Mouse (Mus musculus) kidney, adult 2 months (tissue): ENCODE measurements around the gene Hnrnpa0.

Experiments used
- CTCF ChIP-seq: fragments of 200-500 bp; conservative IDR thresholded peaks from 2 replicates; pipeline ENCODE4 v1.5.1; 2011; ENCODE audit warnings: low read depth, mild to moderate bottlenecking, control low read depth, low read length, moderate library complexity, mixed read lengths; ENCODE audit not compliant: insufficient read depth, insufficient read length
- POLR2A ChIP-seq: fragments of 200-500 bp; IDR thresholded peaks from one replicate; pipeline ENCODE4 v1.6.1; 2011; ENCODE audit warnings: low read depth, low read length, control low read depth

GRCm38 (mm10) chr13:58115227-58115626 lies 13.1 kb downstream of the Hnrnpa0 start:
- TF ChIP-seq POLR2A = no peak
- TF ChIP-seq CTCF = no peak
